Mouse (Mus musculus): Measurements from ENCODE around the gene Gm34653. TPM values are rescaled to one million over a fixed set of nuclear protein-coding genes. Genes with fewer than 3 reads are reported as not detected.
A peak's percentile ranks its signal among the peaks of the same experiment; 100 is the strongest.
"Not testable (repeated sequence)": the region's sequence is repeated elsewhere in the genome, so short reads cannot be mapped to it uniquely, and the experiment has no call there.

The Gm34653 gene
- polyA plus RNA-seq, 1 experiment, result not detected

DNA sequence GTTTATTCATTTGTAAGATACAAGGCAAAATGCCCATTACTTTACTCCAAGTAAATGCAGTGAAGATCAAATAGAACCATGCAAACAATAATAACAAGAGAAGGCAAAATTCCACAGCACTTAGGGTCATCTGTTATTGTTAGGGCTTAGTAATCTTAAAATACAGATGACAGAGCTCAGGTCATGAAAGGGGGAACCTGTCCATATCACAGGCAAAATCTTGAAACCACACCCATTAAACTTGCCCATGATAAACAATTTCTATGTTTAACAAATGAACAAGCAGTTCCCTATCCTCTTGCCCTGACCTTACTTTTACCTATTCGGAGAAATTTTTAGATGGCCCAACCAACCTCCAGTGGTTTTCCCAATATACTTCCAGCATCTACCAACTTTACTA, 23.2 kb upstream of the Gm34653 start:
- Histone ChIP-seq H3K27ac (ENCODE audit: control insufficient read depth, insufficient read depth, low read depth, low read length, poor library complexity) (no peak overlapping the region), H3K4me1 (ENCODE audit: control insufficient read depth, insufficient read depth, low read length) (no peaks in the 10 kb centered on the region; the same call in none of the 2 replicates), H3K4me3 (replicated peaks; ENCODE audit: control insufficient read depth, low read depth, low read length) (no peak overlapping the region)
- TF ChIP-seq POLR2A (IDR thresholded peaks at IDR 0.05; ENCODE audit: borderline replicate concordance, control insufficient read depth, low read depth, low read length), result no peak
- TF ChIP-seq CTCF (IDR thresholded peaks at IDR 0.05; ENCODE audit: control insufficient read depth, insufficient read depth, low read length), result no peak
- 72% methylated on average over 1 of the region's 1 CpGs for WGBS

DNA sequence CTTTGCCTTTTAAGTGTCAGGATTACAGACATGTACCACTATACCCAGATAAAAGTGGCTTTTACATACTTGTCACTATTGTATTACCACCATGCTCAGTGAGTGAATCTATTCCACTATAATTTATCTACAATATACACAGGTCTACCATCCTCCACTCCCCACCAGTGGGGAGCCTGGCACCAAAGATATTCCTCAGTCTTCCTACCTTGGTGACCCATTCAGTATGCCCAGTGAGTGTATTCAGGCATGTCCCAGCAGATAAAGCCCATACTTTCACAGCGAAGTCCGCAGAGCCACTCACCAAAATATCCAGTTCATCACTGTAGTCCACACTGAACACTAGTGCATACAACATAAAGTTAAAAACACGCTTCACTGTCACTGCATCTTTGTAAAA, 22.0 kb upstream of the Gm34653 start:
- Histone ChIP-seq H3K4me3 (replicated peaks; ENCODE audit: control insufficient read depth, low read depth, low read length) (no peak overlapping the region), H3K4me1 (ENCODE audit: control insufficient read depth, insufficient read depth, low read length) (no peaks in the 10 kb centered on the region; the same call in 1 of the 2 replicates), H3K27ac (ENCODE audit: control insufficient read depth, insufficient read depth, low read depth, low read length, poor library complexity) (no peak overlapping the region)
- WGBS, result 85% methylated on average over 3 of the region's 3 CpGs
- no peak for TF ChIP-seq POLR2A (IDR thresholded peaks at IDR 0.05; ENCODE audit: borderline replicate concordance, control insufficient read depth, low read depth, low read length)
- no peak for TF ChIP-seq CTCF (IDR thresholded peaks at IDR 0.05; ENCODE audit: control insufficient read depth, insufficient read depth, low read length)

DNA sequence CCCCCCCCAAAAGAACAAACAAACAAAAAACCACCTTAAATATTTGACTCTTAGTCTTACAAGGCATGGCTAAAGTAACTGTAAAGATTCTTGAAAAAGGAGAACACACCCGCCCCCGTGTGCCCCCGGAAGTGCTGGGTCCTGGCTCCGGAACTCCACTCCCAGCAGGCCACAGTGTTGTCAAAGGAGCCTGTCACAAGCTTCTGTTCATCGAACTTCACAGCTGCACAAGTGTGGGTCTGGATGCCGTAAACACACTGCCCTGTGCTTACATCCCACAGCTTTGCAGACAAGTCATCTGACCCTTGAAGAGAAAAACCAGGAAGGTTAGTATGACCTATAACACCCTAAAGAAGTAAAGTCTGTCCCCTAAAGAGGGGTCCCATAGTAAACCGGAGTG, 20.1 kb upstream of the Gm34653 start:
- 71% methylated on average over 7 of the region's 7 CpGs for WGBS
- H3K4me1 ChIP-seq (ENCODE audit: control insufficient read depth, insufficient read depth, low read length), result no peaks in the 10 kb centered on the region; the same call in 1 of the 2 replicates
- TF ChIP-seq POLR2A (IDR thresholded peaks at IDR 0.05; ENCODE audit: borderline replicate concordance, control insufficient read depth, low read depth, low read length), result no peak
- TF ChIP-seq CTCF (IDR thresholded peaks at IDR 0.05; ENCODE audit: control insufficient read depth, insufficient read depth, low read length), result no peak

DNA sequence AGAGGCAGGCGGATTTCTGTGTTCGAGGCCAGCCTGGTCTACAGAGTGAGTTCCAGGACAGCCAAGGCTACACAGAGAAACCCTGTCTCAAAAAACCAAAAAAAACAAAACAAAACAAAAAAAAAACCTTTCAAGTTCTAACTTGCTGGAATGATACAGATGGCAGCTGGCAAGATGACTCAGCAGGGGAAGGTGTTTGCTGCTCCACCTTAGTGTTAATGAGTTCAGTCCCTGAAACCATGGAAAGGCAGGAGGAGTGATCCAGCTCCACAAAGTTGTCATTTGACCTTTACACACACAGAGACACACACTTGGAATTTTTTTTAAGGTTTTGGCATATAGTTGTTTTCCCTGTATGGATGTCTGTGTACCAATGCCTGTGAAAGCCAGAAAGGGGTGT, 16.9 kb upstream of the Gm34653 start:
- H3K4me1 ChIP-seq (ENCODE audit: control insufficient read depth, insufficient read depth, low read length); H3K27ac ChIP-seq (ENCODE audit: control insufficient read depth, insufficient read depth, low read depth, low read length, poor library complexity); H3K4me3 ChIP-seq (replicated peaks; ENCODE audit: control insufficient read depth, low read depth, low read length): not testable (repeated sequence)
- WGBS, result 89% methylated on average over 2 of the region's 2 CpGs

More for the DNA sequence above, 20.1 kb upstream of the Gm34653 start:
- Histone ChIP-seq H3K27ac (ENCODE audit: control insufficient read depth, insufficient read depth, low read depth, low read length, poor library complexity) (no peak overlapping the region), H3K4me3 (replicated peaks; ENCODE audit: control insufficient read depth, low read depth, low read length) (no peak overlapping the region)

DNA sequence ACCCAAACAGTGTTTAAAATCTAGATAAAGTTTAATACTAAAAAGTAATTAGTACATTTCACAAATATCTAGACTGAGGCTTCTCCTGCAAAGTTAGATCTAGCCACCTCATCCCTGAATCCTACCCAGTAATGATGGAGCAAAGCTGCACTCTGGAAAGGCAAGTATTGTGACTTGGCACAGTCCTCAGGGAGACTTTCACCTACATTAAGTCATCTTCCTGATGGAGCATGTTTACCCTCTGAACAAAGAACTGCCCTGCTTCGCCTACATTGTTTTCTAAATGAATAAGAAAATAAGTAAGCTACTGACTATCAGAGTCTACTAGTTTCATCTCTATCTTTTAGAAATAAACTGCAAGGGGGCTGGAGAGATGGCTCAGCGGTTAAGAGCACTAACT, 14.3 kb upstream of the Gm34653 start:
- H3K27ac ChIP-seq (ENCODE audit: control insufficient read depth, insufficient read depth, low read depth, low read length, poor library complexity), result no peak overlapping the region
- H3K4me3 ChIP-seq (replicated peaks; ENCODE audit: control insufficient read depth, low read depth, low read length), result no peak overlapping the region
- H3K4me1 ChIP-seq (ENCODE audit: control insufficient read depth, insufficient read depth, low read length), result no peaks in the 10 kb centered on the region
- WGBS, result 95% methylated on average over 2 of the region's 2 CpGs
- TF ChIP-seq CTCF (IDR thresholded peaks at IDR 0.05; ENCODE audit: control insufficient read depth, insufficient read depth, low read length) (no peak), POLR2A (IDR thresholded peaks at IDR 0.05; ENCODE audit: borderline replicate concordance, control insufficient read depth, low read depth, low read length) (no peak)

DNA sequence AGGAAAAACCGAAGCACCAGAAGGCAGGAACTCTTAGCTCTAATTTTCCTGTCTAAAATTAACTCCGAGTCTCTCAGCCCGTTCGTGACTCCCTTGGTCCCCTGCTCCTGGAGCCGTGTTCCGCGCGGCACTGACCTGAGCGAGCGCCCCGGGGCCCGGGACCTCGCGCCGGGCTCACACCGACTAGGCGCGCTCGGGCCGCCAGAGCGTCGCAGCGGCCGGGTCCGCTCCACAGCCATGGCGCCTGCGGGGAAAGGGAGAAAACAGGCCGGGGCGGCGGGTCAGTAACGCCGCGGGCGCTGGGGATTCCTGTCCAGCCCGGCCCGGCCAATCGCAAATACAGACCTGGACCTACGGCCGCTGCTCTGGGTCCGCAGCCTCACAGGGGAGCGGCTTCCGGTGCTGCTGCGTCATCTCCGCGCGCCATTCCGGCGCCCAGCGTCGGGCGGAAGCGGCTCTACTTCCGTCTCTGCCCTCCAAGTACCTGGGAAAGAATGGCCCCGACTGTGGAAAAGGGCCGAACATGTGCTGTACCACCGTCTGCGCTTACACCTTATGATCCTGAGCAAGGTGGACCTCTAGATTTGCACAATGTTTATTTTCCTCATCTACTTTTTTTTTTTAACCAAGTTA, 6.9 kb upstream of the Gm34653 start, which contains the start of gene Fbxw2:
Gene Fbxw2 (minus strand): TSS at position 485 of the 633 bp plus-strand sequence.
- peak within 1 kb of the TSS; percentile 95 for H3K27ac ChIP-seq (ENCODE audit: control insufficient read depth, insufficient read depth, low read depth, low read length, poor library complexity)
- WGBS, result under 1% methylated on average over 57 of the region's 57 CpGs
- TF ChIP-seq POLR2A (IDR thresholded peaks at IDR 0.05; ENCODE audit: borderline replicate concordance, control insufficient read depth, low read depth, low read length) (peak; percentile 88; the same call in 1 of the 2 replicates), CTCF (IDR thresholded peaks at IDR 0.05; ENCODE audit: control insufficient read depth, insufficient read depth, low read length) (no peak)
- peaks cover 1% of the 10 kb centered on the region; the same call in 1 of the 2 replicates for H3K4me1 ChIP-seq (ENCODE audit: control insufficient read depth, insufficient read depth, low read length)
- H3K4me3 ChIP-seq (replicated peaks; ENCODE audit: control insufficient read depth, low read depth, low read length), result peak within 1 kb of the TSS; percentile 78

DNA sequence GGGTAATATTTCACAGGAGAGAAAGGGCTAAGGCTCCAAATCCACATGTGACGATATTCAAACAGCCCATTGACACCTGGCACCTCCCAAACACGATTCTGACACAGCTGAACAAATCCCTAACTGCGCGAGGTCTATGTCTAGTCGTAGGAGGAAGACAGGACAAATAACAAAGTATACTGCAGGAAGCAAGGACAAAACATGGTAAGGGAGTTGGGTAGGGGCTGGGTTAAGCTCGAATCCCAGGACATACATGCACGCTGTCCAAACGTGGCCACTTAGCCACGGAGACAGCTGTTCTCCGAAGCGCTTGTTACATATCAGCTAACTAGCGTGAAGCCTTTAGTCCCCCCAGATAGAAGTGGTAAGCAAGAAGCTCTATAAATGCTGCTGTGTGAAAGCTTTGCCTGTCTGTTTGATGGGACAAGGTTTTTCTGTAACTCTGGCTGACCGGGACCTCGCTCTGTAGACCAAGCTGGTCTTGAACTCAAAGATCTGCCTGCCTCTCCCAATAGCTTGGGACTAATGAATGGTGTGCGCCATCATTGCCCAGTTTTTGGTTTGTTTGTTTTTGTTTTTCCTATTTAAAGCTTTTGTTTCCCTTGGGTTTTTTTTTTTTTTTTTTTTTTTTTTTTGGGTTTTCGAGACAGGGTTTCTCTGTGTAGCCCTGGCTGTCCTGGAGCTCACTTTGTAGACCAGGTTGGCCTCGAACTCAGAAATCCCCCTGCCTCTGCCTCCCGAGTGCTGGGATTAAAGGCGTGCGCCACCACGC, 6.2 kb upstream of the Gm34653 start:
- H3K4me1 ChIP-seq (ENCODE audit: control insufficient read depth, insufficient read depth, low read length), result peaks cover 1% of the 10 kb centered on the region; the same call in 1 of the 2 replicates
- H3K4me3 ChIP-seq (replicated peaks; ENCODE audit: control insufficient read depth, low read depth, low read length), result peak overlapping the region; percentile 78
- TF ChIP-seq POLR2A (IDR thresholded peaks at IDR 0.05; ENCODE audit: borderline replicate concordance, control insufficient read depth, low read depth, low read length) (no peak), CTCF (IDR thresholded peaks at IDR 0.05; ENCODE audit: control insufficient read depth, insufficient read depth, low read length) (no peak)
- 39% methylated on average over 21 of the region's 21 CpGs for WGBS
- no peak overlapping the region; the same call in 1 of the 2 replicates for H3K27ac ChIP-seq (ENCODE audit: control insufficient read depth, insufficient read depth, low read depth, low read length, poor library complexity)

DNA sequence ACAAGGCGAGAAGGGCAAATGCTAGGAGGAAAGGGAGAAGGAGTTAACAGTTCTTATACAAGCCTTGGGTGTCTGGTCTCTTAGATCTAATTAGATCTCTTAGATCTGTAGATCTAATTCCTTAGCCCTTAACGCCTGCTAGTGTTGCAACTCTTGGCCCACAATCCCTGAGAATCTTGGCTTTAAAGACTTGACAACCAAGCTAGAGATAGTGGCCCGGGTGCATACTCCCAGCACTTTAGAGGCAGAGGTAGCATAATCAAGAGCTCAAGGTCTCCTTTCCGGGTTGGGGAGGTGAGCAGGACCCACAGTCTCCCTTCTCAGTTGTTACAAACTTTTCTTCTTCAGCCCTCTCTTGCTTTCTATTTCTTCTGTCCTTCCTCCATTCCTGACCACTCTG, 5.2 kb upstream of the Gm34653 start:
- no peak for TF ChIP-seq POLR2A (IDR thresholded peaks at IDR 0.05; ENCODE audit: borderline replicate concordance, control insufficient read depth, low read depth, low read length)
- TF ChIP-seq CTCF (IDR thresholded peaks at IDR 0.05; ENCODE audit: control insufficient read depth, insufficient read depth, low read length), result no peak
- no peak overlapping the region for H3K27ac ChIP-seq (ENCODE audit: control insufficient read depth, insufficient read depth, low read depth, low read length, poor library complexity)
- H3K4me3 ChIP-seq (replicated peaks; ENCODE audit: control insufficient read depth, low read depth, low read length), result no peak overlapping the region
- 75% methylated on average over 4 of the region's 4 CpGs for WGBS
- peaks cover 1% of the 10 kb centered on the region; the same call in 1 of the 2 replicates for H3K4me1 ChIP-seq (ENCODE audit: control insufficient read depth, insufficient read depth, low read length)
